Mouse (Mus musculus) ES-Bruce4 (cell line): ENCODE measurements at regions not wholly inside any gene's neighbourhood (a gene's known extent, or its start where the extent isn't known, plus 50 kb on each side); places are given as distances from the start of the nearest gene placed in this dataset.

Source experiments
- H3K27ac ChIP-seq: 2 replicates; pipeline ENCODE4 v1.5.1; 2012; ENCODE audit warnings: low read length, inconsistent platforms; ENCODE audit not compliant: insufficient read depth
- H3K27me3 ChIP-seq: 2 replicates; pipeline ENCODE4 v1.6.1; 2012; ENCODE audit warnings: mild to moderate bottlenecking, low read length, inconsistent platforms; ENCODE audit not compliant: control insufficient read depth, poor library complexity, insufficient read depth, severe bottlenecking
- H3K36me3 ChIP-seq: 2 replicates; pipeline ENCODE4 v1.6.1; 2012; ENCODE audit warnings: inconsistent platforms, mild to moderate bottlenecking, low read length, moderate library complexity; ENCODE audit not compliant: control insufficient read depth, poor library complexity, insufficient read depth, severe bottlenecking
- H3K4me1 ChIP-seq: one replicate; pipeline ENCODE4 v1.8.1; 2011; ENCODE audit warnings: low read length; ENCODE audit not compliant: control insufficient read depth, insufficient read depth
- H3K4me3 ChIP-seq: 2 replicates; pipeline ENCODE4 v1.5.1; 2011; ENCODE audit warnings: low read depth, mild to moderate bottlenecking, low read length
- H3K9ac ChIP-seq: 2 replicates; pipeline ENCODE4 v1.6.1; 2012; ENCODE audit warnings: low read depth, mild to moderate bottlenecking, inconsistent platforms; ENCODE audit not compliant: poor library complexity, severe bottlenecking
- H3K9me3 ChIP-seq: replicated peaks from 2 replicates; pipeline ENCODE4 v1.6.1; 2012; ENCODE audit warnings: mild to moderate bottlenecking, low read length, inconsistent platforms; ENCODE audit not compliant: control insufficient read depth, poor library complexity, insufficient read depth, severe bottlenecking
- CTCF ChIP-seq: IDR thresholded peaks from one replicate; pipeline ENCODE4 v1.8.1; 2011; ENCODE audit warnings: low read depth, low read length
- EP300 ChIP-seq: IDR thresholded peaks from 2 replicates; pipeline ENCODE4 v1.6.1; 2011; ENCODE audit warnings: low read depth, low read length; ENCODE audit not compliant: insufficient read depth

- no peak overlapping the region for H3K27ac ChIP-seq
- no peak overlapping the region for H3K9ac ChIP-seq
- no peaks in the 10 kb centered on the region for H3K36me3 ChIP-seq
- no peaks in the 10 kb centered on the region for H3K9me3 ChIP-seq
- H3K27me3 ChIP-seq, result no peaks in the 10 kb centered on the region
- H3K4me3 ChIP-seq, result no peak overlapping the region
- no peaks in the 10 kb centered on the region for H3K4me1 ChIP-seq
- no peak for TF ChIP-seq EP300
- TF ChIP-seq CTCF, result no peak
These were observed 75.5 kb upstream of the 4930412O13Rik start for GRCm38 (mm10) chr2:9805590-9805989.
